Mouse (Mus musculus): Measurements from ENCODE around the gene Gmip.

Gmip gene

GRCm38 (mm10) chr8:69808094-69808863 lies at the start of gene Gmip:
Gene Gmip (plus strand): TSS chr8:69808679.
- peak; percentile 56 for DNase-seq (ENCODE audit: low read depth, low spot score)

GRCm38 (mm10) chr8:69761814-69762445 lies 46.5 kb upstream of the Gmip start:
- DNase-seq (ENCODE audit: low read depth, low spot score): no peak

GRCm38 (mm10) chr8:69771221-69771620 lies 37.3 kb upstream of the Gmip start:
- no peak for DNase-seq (ENCODE audit: low read depth, low spot score)

- no peak for DNase-seq (ENCODE audit: low read depth, low spot score)
These were observed 36.4 kb upstream of the Gmip start for GRCm38 (mm10) chr8:69772106-69772505.

- DNase-seq (ENCODE audit: low read depth, low spot score): peak; percentile 100
These were observed 33.9 kb upstream of the Gmip start, which contains the start of gene Gm20422 for GRCm38 (mm10) chr8:69774503-69775148. Gene Gm20422 (minus strand): TSS chr8:69774886.

GRCm38 (mm10) chr8:69775149-69775534 lies 33.3 kb upstream of the Gmip start:
- DNase-seq (ENCODE audit: low read depth, low spot score): no peak

- no peak for DNase-seq (ENCODE audit: low read depth, low spot score)
These were observed 31.4 kb upstream of the Gmip start for GRCm38 (mm10) chr8:69777111-69777510.

GRCm38 (mm10) chr8:69789105-69789504 lies 19.4 kb upstream of the Gmip start:
- no peak for DNase-seq (ENCODE audit: low read depth, low spot score)

- no peak for DNase-seq (ENCODE audit: low read depth, low spot score)
These were observed 18.7 kb upstream of the Gmip start for GRCm38 (mm10) chr8:69789731-69790130.

- DNase-seq (ENCODE audit: low read depth, low spot score): peak; percentile 12
These were observed 18.1 kb upstream of the Gmip start for GRCm38 (mm10) chr8:69790364-69790763.

- peak; percentile 95 for DNase-seq (ENCODE audit: low read depth, low spot score)
These were observed 17.6 kb upstream of the Gmip start, which contains the start of the genes Atp13a1 and Zfp866 for GRCm38 (mm10) chr8:69790773-69791367. Gene Atp13a1 (plus strand): TSS chr8:69791163. Gene Zfp866 (minus strand): TSS chr8:69791178.

- DNase-seq (ENCODE audit: low read depth, low spot score): peak; percentile 66
These were observed 16.9 kb upstream of the Gmip start for GRCm38 (mm10) chr8:69791415-69792068.

- DNase-seq (ENCODE audit: low read depth, low spot score): no peak
These were observed 14.8 kb upstream of the Gmip start for GRCm38 (mm10) chr8:69793666-69794065.

GRCm38 (mm10) chr8:69794096-69794495 lies 14.4 kb upstream of the Gmip start:
- DNase-seq (ENCODE audit: low read depth, low spot score): no peak

GRCm38 (mm10) chr8:69794901-69795300 lies 13.6 kb upstream of the Gmip start:
- no peak for DNase-seq (ENCODE audit: low read depth, low spot score)

- no peak for DNase-seq (ENCODE audit: low read depth, low spot score)
These were observed 11.6 kb upstream of the Gmip start for GRCm38 (mm10) chr8:69796721-69797345.

- DNase-seq (ENCODE audit: low read depth, low spot score): no peak
These were observed 10.8 kb upstream of the Gmip start for GRCm38 (mm10) chr8:69797661-69798060.

- DNase-seq (ENCODE audit: low read depth, low spot score): no peak
These were observed 9.2 kb upstream of the Gmip start for GRCm38 (mm10) chr8:69799261-69799660.

GRCm38 (mm10) chr8:69799946-69800345 lies 8.5 kb upstream of the Gmip start:
- no peak for DNase-seq (ENCODE audit: low read depth, low spot score)

GRCm38 (mm10) chr8:69801796-69802195 lies 6.7 kb upstream of the Gmip start:
- no peak for DNase-seq (ENCODE audit: low read depth, low spot score)

GRCm38 (mm10) chr8:69802216-69802615 lies 6.3 kb upstream of the Gmip start:
- no peak for DNase-seq (ENCODE audit: low read depth, low spot score)
